Comparison of ENCODE assay signal across 9 mouse cellular contexts in the genomic region with DNA sequence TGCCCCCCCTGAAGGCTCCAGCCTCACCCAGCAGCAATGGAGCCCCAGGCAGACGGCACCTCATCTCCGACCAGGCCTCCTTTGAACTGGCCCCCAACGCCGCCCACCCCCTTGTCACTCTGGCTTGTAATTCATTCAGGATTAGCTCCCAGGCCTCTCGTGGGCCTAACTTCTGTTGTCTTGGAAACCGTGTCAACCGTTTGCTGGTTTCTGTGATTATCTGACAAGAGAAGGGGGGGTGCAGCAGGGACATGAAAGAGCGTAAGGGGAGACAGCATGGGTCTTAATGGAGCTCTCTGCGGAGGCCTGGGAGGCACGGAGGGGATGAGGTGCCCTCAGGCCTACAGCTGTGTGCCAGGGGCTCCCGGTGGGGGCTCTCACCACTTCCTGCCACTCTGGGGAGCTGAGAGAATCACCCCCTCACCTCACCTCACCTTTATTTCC.
DNase-seq lines count a peak whose midpoint lies in the region; ATAC-seq and TF ChIP-seq lines count a peak whose summit lies in the region.
"Had no signal": no experiment of that assay in that cellular context is flagged by ENCODE, and none has a peak within 500 bp of the region (broad histone marks: within the 10 kb centered on the region; RNA-seq: fewer than 3 reads in every experiment).

No protein-coding gene starts in this region.

- H3K27me3 ChIP-seq in G1E (ENCODE audit: insufficient read depth, low read length): peaks cover 11% of the 10 kb centered on the region; the same call in 1 of the 2 replicates
- no peaks in the 10 kb centered on the region for H3K27me3 ChIP-seq in hindbrain, embryonic 14.5 days (ENCODE audit: control insufficient read depth, insufficient read depth, low read length)
- H3K27me3 ChIP-seq in midbrain, postnatal 0 days (ENCODE audit: insufficient read depth, low read length): no peaks in the 10 kb centered on the region

- 8% methylated on average over 11 of the region's 11 CpGs for WGBS in hindbrain, embryonic 14.5 days
- 10% methylated on average over 11 of the region's 11 CpGs for WGBS in midbrain, postnatal 0 days

- H3K4me2 ChIP-seq in hindbrain, embryonic 14.5 days (replicated peaks): peak overlapping the region; percentile 34
- H3K4me2 ChIP-seq in midbrain, postnatal 0 days (ENCODE audit: low read depth, low read length, poor library complexity, severe bottlenecking): peak overlapping the region; percentile 38

- H3K4me3 ChIP-seq in G1E (ENCODE audit: low read depth, low read length): peak overlapping the region; percentile 65; the same call in 1 of the 2 replicates
- H3K4me3 ChIP-seq in hindbrain, embryonic 14.5 days (replicated peaks; ENCODE audit: low read length): no peak overlapping the region
- H3K4me3 ChIP-seq in midbrain, postnatal 0 days (ENCODE audit: low read depth, low read length): no peak overlapping the region

- DNase-seq in cerebellum, adult 9-10 months: peak; percentile 46
- no peak for DNase-seq in cerebellum, adult 8-10 months
- no peak for DNase-seq in G1E (ENCODE audit: low spot score)
- no peak for DNase-seq in hindbrain, embryonic 14.5 days (ENCODE audit: low spot score)
- peak; percentile 45 for DNase-seq in midbrain, postnatal 0 days (ENCODE audit: low spot score)
- DNase-seq in c-Kit-positive CD71-positive TER-119-positive erythroid progenitor cells, embryonic 14.5 days (ENCODE audit: low spot score): no peak
- DNase-seq in adrenal gland, adult 8-10 months: no peak
- no peak for DNase-seq in kidney, postnatal 10 days
- DNase-seq: kidney, postnatal 36 days had no signal

- peaks cover 92% of the 10 kb centered on the region for H3K4me1 ChIP-seq in G1E (ENCODE audit: insufficient read depth, low read depth, low read length)
- H3K4me1 ChIP-seq in hindbrain, embryonic 14.5 days (replicated peaks; ENCODE audit: control insufficient read depth, insufficient read depth, low read length): peaks cover 79% of the 10 kb centered on the region
- peaks cover 48% of the 10 kb centered on the region for H3K4me1 ChIP-seq in midbrain, postnatal 0 days (ENCODE audit: insufficient read depth, low read length)

- ATAC-seq in G1E (ENCODE audit: extremely low read depth, insufficient number of reproducible peaks, low FRiP score, poor library complexity, severe bottlenecking): no peak
- ATAC-seq in hindbrain, embryonic 14.5 days (ENCODE audit: low FRiP score): no peak
- ATAC-seq in midbrain, postnatal 0 days (ENCODE audit: low FRiP score): 0 out of 2 replicates have a peak, but pooled peaks have one; percentile 39

- H3K27ac ChIP-seq in hindbrain, embryonic 14.5 days: peak overlapping the region; percentile 71
- H3K27ac ChIP-seq in midbrain, postnatal 0 days (ENCODE audit: low read depth, low read length): peak overlapping the region; percentile 59; the same call in 1 of the 2 replicates

- TF ChIP-seq CTCF in G1E (IDR thresholded peaks at IDR 0.05; ENCODE audit: low read depth, low read length): no peak
- TF ChIP-seq CTCF in midbrain, postnatal 0 days (IDR thresholded peaks at IDR 0.05): no peak

- peaks cover 60% of the 10 kb centered on the region for H3K36me3 ChIP-seq in G1E (replicated peaks)
- H3K36me3 ChIP-seq in hindbrain, embryonic 14.5 days (replicated peaks; ENCODE audit: control insufficient read depth, insufficient read depth): no peaks in the 10 kb centered on the region
- H3K36me3 ChIP-seq in midbrain, postnatal 0 days (ENCODE audit: insufficient read depth, low read length): no peaks in the 10 kb centered on the region

- peak overlapping the region; percentile 28; the same call in 1 of the 2 replicates for H3K9ac ChIP-seq in hindbrain, embryonic 14.5 days
- peak overlapping the region; percentile 19; the same call in 1 of the 2 replicates for H3K9ac ChIP-seq in midbrain, postnatal 0 days (replicated peaks; ENCODE audit: low read length, poor library complexity, severe bottlenecking)

- H3K9me3 ChIP-seq in G1E (replicated peaks): peaks cover 7% of the 10 kb centered on the region
- H3K9me3 ChIP-seq in hindbrain, embryonic 14.5 days (ENCODE audit: control insufficient read depth, low read length): no peaks in the 10 kb centered on the region
- H3K9me3 ChIP-seq in midbrain, postnatal 0 days (ENCODE audit: low read length): no peaks in the 10 kb centered on the region

Comparison
In these comparisons a context has a peak if more than half of its experiments do, and no peak if none do; other contexts are left out.
1. DNase-seq: peak in cerebellum, adult 9-10 months (single experiment) and midbrain, postnatal 0 days (single experiment); none in cerebellum, adult 8-10 months (single experiment), G1E (single experiment), hindbrain, embryonic 14.5 days (single experiment), c-Kit-positive CD71-positive TER-119-positive erythroid progenitor cells, embryonic 14.5 days (single experiment), adrenal gland, adult 8-10 months (single experiment) and kidney, postnatal 10 days (single experiment).